Mouse (Mus musculus) thymus, adult 2 months (tissue): ENCODE measurements at regions not wholly inside any gene's neighbourhood (a gene's known extent, or its start where the extent isn't known, plus 50 kb on each side); places are given as distances from the start of the nearest gene placed in this dataset.
A peak's percentile ranks its signal among the peaks of the same experiment; 100 is the strongest.

ENCODE experiments used
- DNase-seq: peaks from one replicate; pipeline ENCODE4 v3.0.0; 2021
- H3K27ac ChIP-seq: fragments of 200-500 bp; 2 replicates; pipeline ENCODE4 v1.5.1; 2012; ENCODE audit warnings: low read length, control low read depth; ENCODE audit not compliant: control insufficient read depth, insufficient read depth
- H3K27me3 ChIP-seq: fragments of 200-500 bp; 2 replicates; pipeline ENCODE4 v1.6.1; 2012; ENCODE audit warnings: mild to moderate bottlenecking, low read length, moderate library complexity, mixed read lengths; ENCODE audit not compliant: control insufficient read depth, insufficient read depth
- H3K36me3 ChIP-seq: fragments of 200-500 bp; 2 replicates; pipeline ENCODE4 v1.6.1; 2012; ENCODE audit warnings: mild to moderate bottlenecking, low read length, moderate library complexity; ENCODE audit not compliant: control insufficient read depth, insufficient read depth
- H3K4me1 ChIP-seq: fragments of 200-500 bp; replicated peaks from 2 replicates; pipeline ENCODE4 v1.6.1; 2012; ENCODE audit warnings: low read length; ENCODE audit not compliant: control insufficient read depth, insufficient read depth
- H3K4me3 ChIP-seq: fragments of 200-500 bp; 2 replicates; pipeline ENCODE4 v1.5.1; 2012; ENCODE audit warnings: mild to moderate bottlenecking, low read length, control low read depth, moderate library complexity; ENCODE audit not compliant: control insufficient read depth, insufficient read depth
- CTCF ChIP-seq: fragments of 200-500 bp; IDR thresholded peaks from 2 replicates; pipeline ENCODE4 v1.5.1; 2012; ENCODE audit warnings: mild to moderate bottlenecking, control low read depth, low read length, moderate library complexity, borderline replicate concordance; ENCODE audit not compliant: control insufficient read depth, poor library complexity, insufficient read depth; ENCODE audit errors: extremely low read depth
- POLR2A ChIP-seq: fragments of 200-500 bp; IDR thresholded peaks from 2 replicates; pipeline ENCODE4 v1.6.1; 2012; ENCODE audit warnings: mild to moderate bottlenecking, low read length, control low read depth, moderate library complexity; ENCODE audit not compliant: control insufficient read depth, poor library complexity, insufficient read depth; ENCODE audit errors: extremely low read depth
- WGBS: fragments of 180-500 bp; shearing (Covaris S2); methylation state at CpG from one replicate; pipeline ENCODE4 v1.1.7; 2018; 5-methylcytosine and 5-hydroxymethylcytosine counted together

GRCm38 (mm10) chr3:19444914-19445313 is 183.6 kb downstream of the 1700064H15Rik start:
- no peaks in the 10 kb centered on the region for H3K4me1 ChIP-seq
- 93% methylated on average over 2 of the region's 2 CpGs for WGBS
- H3K4me3 ChIP-seq: no peak overlapping the region
- no peaks in the 10 kb centered on the region for H3K27me3 ChIP-seq
- no peak overlapping the region for H3K27ac ChIP-seq
- no peak for DNase-seq
- TF ChIP-seq CTCF (no peak), POLR2A (no peak)
- no peaks in the 10 kb centered on the region for H3K36me3 ChIP-seq

- Histone ChIP-seq H3K4me3 (no peak overlapping the region), H3K27me3 (no peaks in the 10 kb centered on the region), H3K36me3 (no peaks in the 10 kb centered on the region), H3K4me1 (no peaks in the 10 kb centered on the region), H3K27ac (no peak overlapping the region)
- DNase-seq: no peak
- WGBS: 57% methylated on average over 1 of the region's 1 CpGs
- no peak for TF ChIP-seq POLR2A
- no peak for TF ChIP-seq CTCF
These were observed 186.7 kb downstream of the 1700064H15Rik start for GRCm38 (mm10) chr3:19441827-19442226.

DNA sequence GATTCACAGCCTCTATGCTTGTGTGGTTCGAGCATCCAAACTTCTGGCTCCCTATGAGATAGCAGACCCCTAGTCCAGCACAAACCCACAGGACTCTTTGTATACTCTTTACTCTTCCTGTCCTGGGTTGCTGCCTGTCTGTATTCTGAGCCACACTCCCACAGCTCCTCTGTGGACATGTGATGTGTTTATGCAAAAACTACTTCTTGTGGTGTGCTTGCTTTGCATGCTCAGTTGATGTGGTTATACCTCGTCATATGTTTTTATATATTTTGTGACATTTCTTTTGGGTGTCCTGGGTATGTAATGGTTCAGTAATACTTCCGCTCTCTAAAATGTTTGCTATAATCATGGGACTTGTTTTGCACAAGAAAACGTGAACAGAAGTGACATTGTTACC is 198.3 kb downstream of the 1700064H15Rik start:
- WGBS: 52% methylated on average over 4 of the region's 4 CpGs
- no peaks in the 10 kb centered on the region for H3K27me3 ChIP-seq
- no peak overlapping the region for H3K4me3 ChIP-seq
- H3K4me1 ChIP-seq: peaks cover 9% of the 10 kb centered on the region; the same call in 1 of the 2 replicates
- no peaks in the 10 kb centered on the region for H3K36me3 ChIP-seq
- TF ChIP-seq POLR2A: no peak
- TF ChIP-seq CTCF: no peak
- DNase-seq: no peak
- H3K27ac ChIP-seq: peak overlapping the region; percentile 59

DNA sequence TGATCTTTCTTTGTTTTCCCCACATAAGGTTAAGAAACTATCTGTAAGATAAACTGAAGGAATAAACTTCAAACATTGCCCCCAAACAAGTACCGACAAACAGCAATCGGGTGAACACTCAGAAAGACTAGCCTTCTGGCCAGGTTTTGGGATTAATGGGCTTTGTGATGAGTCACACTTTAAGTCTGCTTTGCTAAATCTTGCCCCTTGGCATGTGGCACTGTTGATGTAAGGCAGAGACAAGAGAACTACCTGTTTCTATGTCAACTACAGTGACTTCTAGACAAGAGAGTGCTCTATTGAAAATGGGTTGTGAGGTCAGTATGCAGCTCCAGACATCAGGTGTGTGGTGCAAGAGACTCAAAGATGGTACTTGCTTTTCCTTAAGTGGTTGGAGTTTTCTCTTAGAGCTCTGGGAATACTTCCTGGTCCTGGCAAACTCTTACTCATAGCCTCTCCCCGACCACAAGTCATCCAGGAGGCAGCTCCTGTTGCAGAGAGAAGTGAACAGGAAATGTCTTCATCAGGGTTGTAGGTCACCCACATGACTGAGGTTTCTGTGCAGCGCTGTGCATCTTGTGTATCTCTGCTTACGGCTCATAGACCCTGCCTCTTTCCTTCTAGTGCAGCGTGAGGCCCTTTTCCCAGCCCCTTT is 198.9 kb downstream of the 1700064H15Rik start:
- no peak overlapping the region for H3K4me3 ChIP-seq
- no peaks in the 10 kb centered on the region for H3K27me3 ChIP-seq
- DNase-seq: peak; percentile 15
- peaks cover 9% of the 10 kb centered on the region; the same call in 1 of the 2 replicates for H3K4me1 ChIP-seq
- TF ChIP-seq CTCF (no peak), POLR2A (no peak)
- 32% methylated on average over 6 of the region's 6 CpGs for WGBS
- no peaks in the 10 kb centered on the region for H3K36me3 ChIP-seq
- H3K27ac ChIP-seq: peak overlapping the region; percentile 59

DNA sequence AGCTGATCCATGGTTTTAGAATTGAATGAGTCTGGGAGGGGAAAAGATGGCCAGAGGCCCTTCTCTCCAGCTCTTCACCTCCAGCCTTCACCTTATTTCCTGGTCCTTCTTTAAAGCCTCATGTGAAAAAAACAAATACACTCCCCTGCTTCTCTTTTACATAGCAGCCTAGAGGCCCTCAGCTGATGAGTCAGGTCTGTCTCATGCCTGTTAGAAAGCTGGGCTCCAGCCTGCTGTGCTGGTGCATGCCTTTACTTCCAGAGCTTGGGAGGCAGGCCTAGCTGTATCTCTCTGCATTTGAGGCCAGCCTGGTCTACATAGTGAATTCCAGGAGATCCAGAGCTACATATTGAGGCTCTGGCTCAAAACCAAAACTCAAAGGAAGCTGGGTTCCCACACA is 199.5 kb downstream of the 1700064H15Rik start:
- H3K4me1 ChIP-seq: peaks cover 9% of the 10 kb centered on the region; the same call in 1 of the 2 replicates
- no peaks in the 10 kb centered on the region for H3K36me3 ChIP-seq
- no peak overlapping the region for H3K27ac ChIP-seq
- DNase-seq: no peak
- no peak overlapping the region for H3K4me3 ChIP-seq
- H3K27me3 ChIP-seq: no peaks in the 10 kb centered on the region
- TF ChIP-seq CTCF (no peak), POLR2A (no peak)

- H3K36me3 ChIP-seq: no peaks in the 10 kb centered on the region
- H3K4me1 ChIP-seq: peaks cover 9% of the 10 kb centered on the region; the same call in 1 of the 2 replicates
- DNase-seq: no peak
- 80% methylated on average over 1 of the region's 1 CpGs for WGBS
- H3K27me3 ChIP-seq: no peaks in the 10 kb centered on the region
- H3K27ac ChIP-seq: no peak overlapping the region
- TF ChIP-seq CTCF (no peak), POLR2A (no peak)
- no peak overlapping the region for H3K4me3 ChIP-seq
These were observed 202.3 kb downstream of the 1700064H15Rik start for GRCm38 (mm10) chr3:19426130-19426556.
